Mouse (Mus musculus): ENCODE results near the gene Tulp4.
"Not testable (repeated sequence)": the region's sequence is repeated elsewhere in the genome, so short reads cannot be mapped to it uniquely, and the experiment has no call there.

The Tulp4 gene

DNA sequence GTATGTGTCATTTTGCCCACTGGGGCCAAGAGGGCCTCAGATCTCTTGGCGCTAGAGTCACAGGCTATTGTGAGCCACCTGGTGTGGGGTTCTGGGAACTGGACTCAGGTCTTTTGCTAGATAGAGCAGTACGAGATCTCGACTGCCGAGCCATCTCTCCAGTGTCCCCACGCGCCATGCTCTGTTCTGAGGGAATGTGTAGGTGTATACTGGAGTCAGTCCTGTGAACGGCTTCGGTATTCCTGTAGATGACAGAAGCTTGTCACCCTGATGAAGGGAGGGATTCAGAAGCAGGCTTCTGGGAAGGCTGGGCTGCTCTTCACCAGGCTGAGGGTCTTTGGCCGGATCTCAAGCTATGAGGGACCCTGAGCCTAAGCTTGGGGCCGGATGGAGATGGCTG is 173.5 kb downstream of the Tulp4 start:
- DNase-seq (ENCODE audit: low spot score), result not testable (repeated sequence)

GRCm38 (mm10) chr17:6280513-6280912 is 174.3 kb downstream of the Tulp4 start:
- DNase-seq (ENCODE audit: low spot score), result not testable (repeated sequence)

GRCm38 (mm10) chr17:6283137-6283536 is 176.9 kb downstream of the Tulp4 start:
- not testable (repeated sequence) for DNase-seq (ENCODE audit: low spot score)

DNA sequence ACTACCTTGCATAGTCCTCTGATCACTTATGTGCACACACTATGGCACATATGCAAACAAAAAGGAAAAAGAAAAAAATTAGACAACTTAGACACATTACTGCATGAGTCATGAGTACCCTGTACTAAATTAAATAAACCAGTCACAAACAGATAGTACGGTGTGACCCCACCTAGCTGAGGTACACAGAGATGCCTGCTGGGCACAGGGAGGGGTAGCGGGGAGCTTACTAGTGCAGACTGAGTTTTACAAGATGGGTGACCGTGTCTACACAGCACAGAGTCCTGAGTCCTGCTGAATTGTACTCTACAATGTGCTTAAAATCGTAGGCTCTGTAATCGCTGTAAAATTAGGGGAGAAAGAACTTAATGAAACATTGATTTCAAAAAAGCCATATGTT is 179.9 kb downstream of the Tulp4 start:
- not testable (repeated sequence) for DNase-seq (ENCODE audit: low spot score)

GRCm38 (mm10) chr17:6289045-6289444 is 182.8 kb downstream of the Tulp4 start:
- not testable (repeated sequence) for DNase-seq (ENCODE audit: low spot score)

DNA sequence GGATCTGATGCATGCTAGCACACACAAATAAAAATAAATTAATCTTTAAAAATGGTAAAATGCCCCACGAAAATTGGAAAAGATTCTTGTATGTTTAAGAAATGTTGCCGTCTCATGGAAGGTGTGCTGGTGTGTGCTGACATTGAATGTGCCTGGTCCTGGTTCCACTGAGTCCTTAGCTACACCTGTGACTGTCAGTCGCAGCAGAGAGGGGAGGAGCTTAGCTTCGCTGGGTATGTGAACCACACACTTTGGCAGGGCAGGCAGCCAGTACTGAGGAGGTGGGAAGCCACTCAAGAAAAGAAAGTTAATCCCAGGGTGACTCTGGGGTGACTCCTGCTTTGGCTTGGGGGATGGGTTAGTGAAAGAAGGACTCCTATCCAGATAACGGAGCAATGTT is 187.6 kb downstream of the Tulp4 start:
- DNase-seq (ENCODE audit: low spot score), result not testable (repeated sequence)

DNA sequence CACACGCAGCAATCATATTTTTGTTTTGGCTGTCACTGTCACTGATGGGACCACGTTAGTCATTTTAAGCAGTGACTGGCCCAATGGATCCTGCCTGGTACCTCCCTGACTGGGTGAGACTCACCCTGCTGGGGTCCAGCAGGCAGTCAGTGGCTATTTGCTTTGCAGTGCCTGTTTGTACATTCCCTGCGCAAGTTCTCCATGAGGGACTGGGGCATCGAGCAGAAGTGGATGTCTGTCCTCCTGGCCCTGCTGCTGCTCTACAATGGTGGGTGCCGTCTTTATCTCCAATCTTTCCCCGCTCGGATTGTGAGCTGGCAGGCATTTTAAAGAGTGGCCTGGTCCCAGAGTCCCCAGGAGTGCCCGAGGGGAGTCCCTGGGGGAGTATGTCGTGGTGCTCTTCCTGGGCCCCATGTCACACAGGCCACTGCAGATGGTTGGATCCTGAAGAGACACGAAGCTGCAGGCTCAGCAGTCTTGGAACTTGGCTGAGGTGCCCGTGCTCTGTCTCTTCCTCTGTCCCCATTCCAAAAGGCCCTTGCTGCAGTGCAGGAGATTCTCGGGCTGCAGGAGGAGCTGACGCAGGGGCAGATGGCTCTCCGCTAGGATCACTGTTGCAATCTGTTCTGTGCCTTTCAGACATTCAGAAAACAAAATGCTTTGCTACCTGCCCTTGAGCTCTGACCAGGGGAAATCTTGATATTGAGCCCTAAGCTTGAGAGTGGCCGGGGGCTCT is 191.0 kb downstream of the Tulp4 start:
- DNase-seq (ENCODE audit: low spot score), result not testable (repeated sequence)

GRCm38 (mm10) chr17:6300190-6300863 is 194.1 kb downstream of the Tulp4 start:
- DNase-seq (ENCODE audit: low spot score), result not testable (repeated sequence)
